Mouse (Mus musculus): ENCODE measurements at regions not wholly inside any gene's neighbourhood (a gene's known extent, or its start where the extent isn't known, plus 50 kb on each side); places are given as distances from the start of the nearest gene placed in this dataset.

GRCm38 (mm10) chr1:142403602-142404001 lies 1236.9 kb upstream of the B3galt2 start:
- no peak for DNase-seq
- intact Hi-C loops (cut with DNase I) = no loop called here

DNA sequence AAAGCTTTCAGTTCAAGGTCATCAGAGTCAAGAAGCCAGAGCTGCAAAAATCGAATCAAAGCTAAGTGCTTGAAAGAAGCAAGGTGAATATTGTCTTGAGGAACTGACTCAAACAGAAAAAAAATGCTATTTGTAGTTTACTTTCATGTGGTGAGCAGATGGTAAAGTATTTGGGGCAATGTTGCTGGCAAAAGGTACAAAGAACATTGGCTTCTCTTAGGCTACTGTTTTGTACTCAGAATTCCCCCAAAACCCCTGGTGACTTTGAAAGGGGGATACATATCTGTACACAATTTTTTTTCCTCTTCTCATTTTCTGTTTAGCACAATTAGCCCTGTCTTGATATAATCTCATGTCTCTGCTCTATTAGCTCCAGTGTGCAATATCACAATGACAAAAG lies 1217.8 kb upstream of the B3galt2 start:
- intact Hi-C loops (cut with DNase I) = no loop called here
- no peak for DNase-seq

- intact Hi-C loops (cut with DNase I) = no loop called here
- DNase-seq = no peak
Measured at GRCm38 (mm10) chr1:142433300-142433699, 1207.2 kb upstream of the B3galt2 start.

GRCm38 (mm10) chr1:142441592-142441991 lies 1198.9 kb upstream of the B3galt2 start:
- DNase-seq = no peak

DNA sequence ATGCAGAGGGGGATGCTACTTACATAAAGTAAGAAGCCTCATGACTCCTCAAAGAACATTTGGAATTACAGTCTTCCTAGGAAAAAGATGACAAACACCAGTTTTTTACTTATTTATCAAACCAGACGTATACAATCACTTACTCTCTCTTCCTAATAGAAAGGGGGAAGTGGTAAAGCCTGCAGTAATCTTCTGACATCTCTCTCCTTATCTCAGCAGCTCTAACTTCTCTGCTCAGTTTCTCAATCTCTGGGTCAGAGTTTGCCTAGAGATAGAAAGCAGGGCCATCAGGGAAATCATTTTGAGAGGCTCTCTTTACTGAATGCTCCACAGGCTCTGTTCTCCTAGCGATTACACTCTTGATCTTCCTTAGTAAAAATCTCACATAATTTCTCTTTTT lies 1172.2 kb upstream of the B3galt2 start:
- intact Hi-C loops (cut with DNase I) = no loop called here
- no peak for DNase-seq

More at GRCm38 (mm10) chr1:142441592-142441991, 1198.9 kb upstream of the B3galt2 start:
- intact Hi-C loops (cut with DNase I) = no loop called here

DNA sequence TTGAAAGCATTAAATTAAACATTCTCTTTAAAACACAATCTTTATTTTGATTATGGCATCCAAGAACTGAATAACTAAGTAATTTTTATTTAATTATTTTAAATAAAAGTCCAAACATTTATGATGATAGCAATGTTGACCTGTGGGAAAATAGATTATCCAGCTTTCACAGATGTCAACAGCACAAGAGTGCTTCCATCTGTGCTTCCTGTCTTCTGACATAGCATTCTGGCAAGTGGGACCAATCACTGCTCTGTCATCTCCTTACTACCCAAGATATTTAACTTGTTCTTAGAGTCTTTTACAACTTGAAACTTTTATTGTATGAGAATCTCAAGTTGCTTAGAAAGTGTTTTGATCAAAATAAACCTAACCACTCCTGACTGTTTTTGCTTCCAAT lies 1170.3 kb upstream of the B3galt2 start:
- intact Hi-C loops (cut with DNase I) = no loop called here
- DNase-seq = peak in 1 of 2 experiments; percentile 4
